Mouse (Mus musculus) megakaryocyte, adult 5-6 weeks (primary cell): Measurements from ENCODE around the gene Exoc6b. TPM values are rescaled to one million over a fixed set of nuclear protein-coding genes. Genes with fewer than 3 reads are reported as not detected.

Experiments
- ATAC-seq: 2 replicates; pipeline ENCODE4 v1.8.0; 2016; ENCODE audit warnings: mild to moderate bottlenecking, inconsistent platforms; ENCODE audit not compliant: poor library complexity, severe bottlenecking
- total RNA-seq, 2 experiments: library from RNA; stranded (forward) in 1 of 2; stranded (reverse) in 1 of 2; fragments of 153-499, 151-499 nt in 1 of 2; fragments of 221-1000, 200-1000 nt in 1 of 2; gene quantifications; 2 replicates each; pipeline versions ENCODE4 v1.2.3 to v1.2.4; 2015 to 2017

Gene Exoc6b
- total RNA-seq, 2 experiments from 2014 or later = 6.4 to 9.0 TPM

- peak; percentile 26 for ATAC-seq
Observed at GRCm38 (mm10) chr6:84587471-84588101, 481.7 kb downstream of the Exoc6b start.

GRCm38 (mm10) chr6:84586551-84587200 is 482.6 kb downstream of the Exoc6b start:
- ATAC-seq = no peak

- no peak for ATAC-seq
Observed at GRCm38 (mm10) chr6:84585686-84586300, 483.5 kb downstream of the Exoc6b start.

GRCm38 (mm10) chr6:84584783-84585685 is 484.3 kb downstream of the Exoc6b start:
- ATAC-seq = no peak

GRCm38 (mm10) chr6:84583841-84584782 is 485.2 kb downstream of the Exoc6b start:
- ATAC-seq = no peak

- ATAC-seq = peak; percentile 56
Observed at GRCm38 (mm10) chr6:84583371-84583770, 485.9 kb downstream of the Exoc6b start.

GRCm38 (mm10) chr6:84582826-84583225 is 486.5 kb downstream of the Exoc6b start:
- ATAC-seq = no peak

GRCm38 (mm10) chr6:84581833-84582445 is 487.4 kb downstream of the Exoc6b start:
- ATAC-seq = no peak

- ATAC-seq = no peak
Observed at GRCm38 (mm10) chr6:84580979-84581832, 488.1 kb downstream of the Exoc6b start.

GRCm38 (mm10) chr6:84579508-84579907 is 489.8 kb downstream of the Exoc6b start:
- ATAC-seq = no peak

- no peak for ATAC-seq
Observed at GRCm38 (mm10) chr6:84578928-84579327, 490.4 kb downstream of the Exoc6b start.

- ATAC-seq = no peak
Observed at GRCm38 (mm10) chr6:84577898-84578297, 491.4 kb downstream of the Exoc6b start.

GRCm38 (mm10) chr6:84573905-84574660 is 495.2 kb downstream of the Exoc6b start:
- no peak for ATAC-seq

GRCm38 (mm10) chr6:84570039-84570438 is 499.3 kb downstream of the Exoc6b start:
- no peak for ATAC-seq

GRCm38 (mm10) chr6:84569590-84569989 is 499.7 kb downstream of the Exoc6b start:
- peak; percentile 55 for ATAC-seq

GRCm38 (mm10) chr6:84568880-84569279 is 500.4 kb downstream of the Exoc6b start:
- peak; percentile 22; the same call in 1 of the 2 replicates for ATAC-seq
